Mouse (Mus musculus): ENCODE results near the gene Stard13.

- TF ChIP-seq CTCF (IDR thresholded peaks at IDR 0.05; ENCODE audit: insufficient read depth, low read depth, low read length): no peak
- no peak for TF ChIP-seq POLR2A (IDR thresholded peaks at IDR 0.05; ENCODE audit: insufficient read depth, low read depth, low read length)
Measured at GRCm38 (mm10) chr5:151187336-151187735, 46.3 kb downstream of the Stard13 start.
